Mouse (Mus musculus): Measurements from ENCODE around the gene Tspan31.

GRCm38 (mm10) chr10:127114408-127114807 lies 44.3 kb upstream of the Tspan31 start:
- no peak for TF ChIP-seq CTCF (IDR thresholded peaks at IDR 0.05; ENCODE audit: low read depth)
- no peak for TF ChIP-seq EP300 (IDR thresholded peaks at IDR 0.05; ENCODE audit: low read depth)

All from liver, postnatal 0 days (tissue).